Mouse (Mus musculus): Measurements from ENCODE around the gene Erbb2.

DNA sequence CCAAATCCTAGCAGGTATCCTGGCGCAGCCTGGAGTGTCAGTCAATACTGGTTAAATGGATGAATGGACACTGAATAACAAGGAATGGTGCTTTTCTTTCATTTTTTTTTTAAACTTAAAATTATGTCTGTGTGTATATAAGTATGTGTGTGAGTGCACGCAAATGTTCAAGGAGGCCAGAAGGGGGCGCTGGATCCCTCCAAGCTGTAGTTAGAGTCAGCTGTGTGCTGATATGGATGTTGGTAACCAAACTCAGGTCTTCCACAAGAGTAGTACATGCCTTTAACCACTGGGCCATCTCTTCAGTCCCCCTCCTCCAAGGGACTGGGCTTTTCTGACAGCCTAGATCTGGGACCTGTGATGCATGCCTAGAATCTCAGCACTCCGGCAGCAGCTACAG lies 43.2 kb downstream of the Erbb2 start:
- TF ChIP-seq GATA1 (IDR thresholded peaks at IDR 0.05; ENCODE audit: borderline replicate concordance, low read length) (no peak), FLI1 (IDR thresholded peaks at IDR 0.05; ENCODE audit: low read length) (no peak)
